Mouse (Mus musculus): ENCODE data around the gene Esp38.
"Not testable (repeated sequence)": the region's sequence is repeated elsewhere in the genome, so short reads cannot be mapped to it uniquely, and the experiment has no call there.

Esp38 gene

GRCm38 (mm10) chr17:39950220-39950619, at the start of gene Esp38:
Gene Esp38 (plus strand): TSS chr17:39950520.
- no peak for DNase-seq (ENCODE audit: low spot score)

GRCm38 (mm10) chr17:39902928-39903545, 47.3 kb upstream of the Esp38 start:
- DNase-seq (ENCODE audit: low spot score) = not testable (repeated sequence)

Measured in T-cell, adult 2 months (primary cell).